Mouse (Mus musculus) spleen, postnatal 4 days (tissue): ENCODE results near the gene Hus1b.

ENCODE experiments used
- DNase-seq, 2 experiments: peaks; one replicate each; pipeline ENCODE4 v3.0.0; 2022; ENCODE audit warnings: low spot score in 2 of 2

The Hus1b gene

DNA sequence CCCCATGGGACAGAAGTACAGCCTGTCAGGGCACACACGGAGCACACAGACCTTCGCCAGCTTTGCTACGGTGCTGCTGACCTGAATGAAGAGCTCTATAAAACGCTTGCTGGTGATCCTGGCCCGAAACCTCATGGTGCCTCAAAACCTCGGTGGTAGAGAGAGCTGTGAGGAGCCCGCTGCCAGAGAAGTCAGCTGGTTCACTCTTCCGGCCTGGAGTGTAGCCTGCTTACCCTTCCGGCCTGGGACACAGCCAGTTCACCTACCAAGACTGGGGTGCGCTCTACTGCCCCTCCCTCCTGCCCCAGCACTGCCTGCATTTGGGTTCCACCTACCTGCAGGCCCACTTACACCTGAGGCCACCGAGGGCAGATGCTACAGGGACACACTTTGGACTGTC, at the start of gene Hus1b:
TSS of gene Hus1b (minus strand) at position 220 of the 400 bp plus-strand sequence.
- no peak for DNase-seq

DNA sequence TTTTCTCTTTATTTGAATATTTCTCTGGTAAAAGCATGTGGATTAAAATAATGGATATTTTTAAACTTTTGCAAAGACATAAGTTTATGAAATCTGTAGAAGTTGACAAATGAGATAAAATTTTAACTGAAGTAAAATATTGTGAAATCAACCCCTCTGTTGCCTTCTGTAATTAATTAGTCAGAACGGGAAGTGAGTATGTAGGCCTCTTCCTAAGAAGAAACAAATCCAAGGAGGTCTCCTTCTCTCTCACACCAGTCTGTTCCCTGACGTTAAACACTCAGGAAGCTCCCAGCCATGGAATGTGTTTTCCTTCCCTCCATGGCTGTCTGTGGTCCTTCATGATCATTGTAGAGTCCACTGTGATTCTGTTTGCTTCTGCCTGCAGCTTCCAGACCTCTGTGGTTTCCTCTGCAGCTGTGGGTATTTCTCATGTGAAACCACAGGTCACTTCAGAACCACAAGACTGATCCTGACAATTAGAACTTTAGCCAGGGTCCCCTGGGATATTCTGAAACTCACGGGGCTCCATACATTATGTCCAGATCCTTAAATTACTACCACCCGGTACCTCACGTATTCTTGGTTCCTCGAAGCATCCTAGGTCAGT, 46.8 kb upstream of the Hus1b start:
- no peak for DNase-seq

DNA sequence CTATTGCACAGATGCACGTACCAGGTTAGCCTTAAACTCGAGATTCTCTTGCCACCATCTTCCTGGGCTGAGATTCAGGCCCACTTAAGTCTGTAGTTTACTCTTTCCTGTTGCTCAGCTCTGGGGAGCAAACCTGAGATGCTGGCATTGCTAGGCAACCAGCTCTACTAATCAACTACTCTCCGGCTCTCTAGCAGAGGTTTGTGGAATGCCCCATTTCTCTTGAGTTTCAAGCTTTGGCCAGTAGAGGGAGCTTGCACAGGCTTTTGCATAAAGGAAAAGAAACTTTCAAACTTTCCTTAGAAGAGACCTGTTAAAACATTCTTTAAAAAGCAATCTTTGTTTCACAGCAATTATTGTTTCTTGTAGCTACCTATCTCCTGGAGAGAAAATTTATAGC, 46.3 kb upstream of the Hus1b start:
- peak in 1 of 2 experiments; percentile 25 for DNase-seq

DNA sequence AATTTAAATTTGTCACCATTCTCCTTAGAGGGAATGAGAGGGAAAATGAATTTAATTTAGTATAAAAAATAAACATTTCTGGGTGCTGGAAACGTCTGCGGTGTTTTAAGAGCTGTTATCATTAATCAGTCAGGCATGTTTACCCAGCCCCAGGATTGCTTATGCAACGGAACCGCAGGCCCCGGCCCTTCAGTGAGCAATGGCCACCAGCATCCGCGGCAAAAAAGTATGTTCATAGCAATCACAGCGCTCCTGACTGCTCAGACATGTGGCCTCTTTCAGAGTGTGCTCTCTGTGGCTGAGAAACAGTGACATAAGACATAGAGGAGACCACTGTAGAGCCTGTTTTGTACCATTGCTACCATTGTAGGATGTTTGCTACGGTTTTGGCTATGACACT, 42.7 kb upstream of the Hus1b start:
- DNase-seq = no peak

DNA sequence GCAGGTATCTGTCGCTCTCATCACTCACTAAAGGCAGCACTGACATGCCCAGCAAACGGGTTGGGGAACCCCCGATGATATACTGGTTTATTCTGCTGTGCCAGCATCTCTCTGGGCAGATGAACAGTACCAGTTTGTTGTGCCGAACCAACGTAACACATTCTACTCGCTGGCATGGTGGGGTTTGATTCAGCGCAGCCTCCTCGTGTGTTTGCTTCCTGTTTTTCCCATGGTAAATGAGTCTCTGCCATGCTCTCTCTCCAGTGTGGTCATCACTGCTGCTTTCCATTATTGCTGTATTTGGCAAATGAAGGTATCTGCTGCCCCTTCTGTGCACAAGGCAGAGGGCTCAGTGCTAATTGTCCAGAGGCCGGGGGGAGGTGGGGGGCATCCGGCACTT, 42.2 kb upstream of the Hus1b start:
- DNase-seq = no peak

DNA sequence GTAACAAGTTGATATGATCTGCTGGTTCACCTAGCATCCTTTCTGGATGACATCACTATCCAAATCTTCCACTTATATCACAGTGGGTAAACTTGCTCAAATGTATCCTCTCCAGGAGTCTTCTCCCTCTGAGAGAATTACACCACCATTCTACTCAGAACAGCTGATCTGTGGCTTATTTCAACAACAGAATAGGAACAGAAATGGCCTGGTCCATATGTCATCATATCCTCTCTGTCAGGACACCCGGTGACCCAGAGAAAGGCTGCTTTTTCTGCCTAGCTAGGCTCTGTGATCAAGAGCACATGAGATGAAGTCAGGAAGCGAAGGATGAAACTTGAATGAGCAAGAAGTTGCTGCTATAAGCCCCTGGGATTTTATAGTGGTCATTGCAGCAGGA, 40.1 kb upstream of the Hus1b start:
- no peak for DNase-seq

DNA sequence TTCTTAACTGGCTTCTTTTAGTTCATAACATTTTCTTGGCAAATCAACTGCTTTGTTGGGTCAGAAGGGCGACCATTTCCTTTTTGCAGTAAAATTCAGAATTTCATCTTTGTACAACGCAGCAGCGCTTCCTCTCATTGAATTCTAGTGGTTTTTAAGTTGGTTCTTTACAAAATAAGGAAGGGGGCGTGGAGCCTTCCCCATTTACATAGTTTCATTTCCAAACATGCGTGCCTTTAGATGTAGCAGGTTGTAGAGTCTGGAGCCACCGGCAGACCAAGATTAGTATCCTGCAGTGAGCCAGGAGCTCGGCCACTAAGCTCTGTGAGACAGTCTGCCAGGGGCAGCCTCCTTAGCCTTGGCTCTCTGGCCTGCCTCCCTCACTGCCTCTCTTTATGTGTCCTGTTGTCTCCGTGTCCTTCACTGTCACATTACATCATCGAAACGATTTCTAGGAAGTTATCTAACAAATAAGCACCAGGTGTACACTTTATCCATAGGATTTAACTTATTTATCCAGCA, 39.4 kb upstream of the Hus1b start:
- no peak for DNase-seq

DNA sequence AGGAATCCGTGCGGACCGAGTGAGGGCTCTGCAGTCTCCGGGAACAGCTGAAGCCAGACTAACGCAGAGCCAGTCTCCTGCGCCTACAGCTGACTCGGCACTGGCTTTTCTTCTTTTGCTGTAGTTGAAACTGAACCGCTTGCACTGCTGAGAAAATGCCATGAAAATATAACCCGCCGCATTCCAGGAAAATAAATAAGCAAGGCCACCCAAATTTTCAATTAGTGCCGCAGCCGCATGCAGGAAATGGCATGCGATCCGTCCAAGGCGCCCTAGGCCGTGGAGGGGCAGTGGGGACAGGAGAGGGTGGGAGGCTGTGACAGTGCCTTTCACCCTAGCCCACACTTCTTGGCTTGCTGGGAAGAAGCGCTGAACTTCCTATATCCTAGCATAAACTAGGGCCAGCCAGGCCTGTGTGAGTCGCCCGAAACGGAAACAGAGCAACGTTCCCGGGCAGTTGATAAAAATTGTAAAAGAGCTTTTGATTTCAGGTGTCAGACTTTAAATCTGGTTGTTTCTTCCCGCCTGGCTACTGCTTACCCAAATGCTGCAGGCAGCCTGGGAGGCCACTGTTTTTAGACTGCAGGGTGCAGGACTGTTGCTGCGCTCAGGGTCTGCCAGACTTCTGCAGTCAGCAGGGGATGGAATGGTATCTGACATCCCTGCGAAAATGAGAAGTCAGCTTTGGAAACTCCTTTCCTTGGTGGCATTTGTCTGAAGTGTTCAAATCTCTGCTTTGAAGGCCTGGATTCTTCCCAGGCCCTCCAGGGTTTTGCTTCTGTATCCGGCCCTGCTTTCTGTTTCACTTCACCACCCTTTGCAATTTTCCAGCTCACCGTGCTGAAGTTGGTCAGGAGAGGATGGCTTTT, 38.3 kb upstream of the Hus1b start:
- DNase-seq = no peak

DNA sequence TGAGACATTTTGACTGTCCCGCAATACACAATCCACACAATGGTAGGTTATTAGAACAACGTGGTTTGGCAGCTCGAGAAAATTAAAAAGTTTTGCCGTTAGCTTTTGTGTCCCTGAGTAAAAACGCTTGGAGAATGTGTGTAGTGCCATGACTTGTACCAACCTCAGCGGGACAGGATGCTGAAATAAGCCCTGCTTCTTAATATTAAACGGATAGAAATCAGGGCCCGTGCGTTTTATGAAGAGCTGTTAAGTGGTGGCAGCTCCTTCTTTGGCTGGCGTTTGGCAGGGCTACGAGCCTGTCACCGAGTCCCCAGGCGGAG, 37.7 kb upstream of the Hus1b start:
- no peak for DNase-seq

DNA sequence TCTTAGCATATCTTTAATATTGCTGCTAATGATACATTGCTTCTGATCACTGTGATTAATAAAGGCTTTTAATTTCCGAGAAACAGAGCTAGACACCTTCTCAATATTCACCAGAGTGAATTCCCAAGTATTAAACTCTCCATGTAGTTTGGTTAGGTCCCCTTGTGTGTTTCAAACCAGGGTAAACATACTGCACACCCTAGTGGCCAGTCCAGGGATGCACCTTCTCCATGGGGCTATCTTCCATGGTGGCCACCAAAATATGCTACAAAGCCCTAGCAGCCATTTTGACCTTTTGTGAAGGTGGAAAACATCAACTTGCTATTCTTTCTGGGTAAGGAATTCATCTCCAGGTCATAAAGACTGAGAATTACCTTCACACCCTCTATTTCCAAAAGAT, 34.1 kb upstream of the Hus1b start:
- peak in 1 of 2 experiments; percentile 44 for DNase-seq

DNA sequence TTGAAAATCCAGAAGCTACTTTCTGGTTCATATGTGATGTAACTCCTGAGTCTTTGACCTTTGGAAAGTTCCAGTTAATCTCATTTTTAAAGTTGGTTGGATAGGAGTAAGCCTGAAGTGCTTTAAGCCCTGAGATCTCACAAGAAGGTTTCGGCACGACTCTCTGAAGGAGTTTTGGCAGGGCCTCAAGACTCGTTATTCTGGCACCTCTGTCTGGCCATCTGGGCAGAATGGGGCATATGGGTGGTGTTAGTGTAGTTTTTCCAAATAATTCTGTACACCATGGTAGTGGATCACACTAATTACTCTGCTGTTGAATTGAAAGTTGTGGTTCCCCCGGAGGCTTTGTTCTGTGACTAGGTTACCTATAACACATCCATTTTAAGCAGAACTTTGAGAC, 30.7 kb upstream of the Hus1b start:
- no peak for DNase-seq

DNA sequence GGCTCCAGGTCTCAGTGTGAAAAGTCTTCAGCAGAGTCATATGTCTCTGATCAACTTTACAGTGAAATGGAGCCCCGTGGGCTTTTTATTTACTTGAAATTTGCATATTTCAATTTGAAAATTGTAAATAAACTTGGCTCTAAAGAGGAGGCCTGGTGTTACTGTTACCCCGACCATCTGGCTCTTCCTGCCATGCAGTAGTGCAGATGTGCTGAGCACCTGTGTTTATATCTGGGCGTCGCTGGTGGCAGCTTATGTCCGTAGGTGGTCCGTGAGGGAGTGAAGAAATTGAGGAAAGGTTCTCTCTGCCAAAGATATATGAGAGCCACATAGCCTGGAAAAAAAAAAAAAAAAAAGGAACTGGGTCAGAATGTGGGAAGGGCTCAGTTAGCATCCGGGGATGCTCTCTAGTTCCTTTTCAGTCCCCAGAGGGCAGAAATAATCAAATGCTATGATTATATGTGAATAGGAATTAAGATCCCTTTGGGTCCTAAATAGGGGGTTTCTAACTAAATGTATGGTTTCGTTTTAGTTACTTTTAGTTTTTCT, 29.1 kb upstream of the Hus1b start:
- no peak for DNase-seq

DNA sequence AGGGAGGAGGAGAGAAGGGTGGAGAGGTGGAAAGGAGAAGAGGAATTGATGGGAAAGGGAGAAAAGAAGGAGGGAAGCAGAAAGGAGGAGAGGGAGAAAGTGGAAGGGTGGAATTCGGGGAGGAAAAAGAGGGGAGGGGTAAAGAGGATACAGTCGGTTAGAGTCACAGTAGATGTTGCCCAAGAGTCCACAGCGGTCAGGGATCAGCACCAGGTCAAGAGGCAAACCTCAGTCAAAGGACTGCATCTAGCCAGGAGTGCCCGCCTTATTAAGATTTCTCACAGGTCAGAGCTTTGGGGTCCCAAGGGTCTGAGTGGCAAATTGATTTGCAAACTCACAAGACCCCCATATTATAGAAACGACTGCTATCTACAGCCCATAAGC, 26.7 kb upstream of the Hus1b start:
- no peak for DNase-seq

DNA sequence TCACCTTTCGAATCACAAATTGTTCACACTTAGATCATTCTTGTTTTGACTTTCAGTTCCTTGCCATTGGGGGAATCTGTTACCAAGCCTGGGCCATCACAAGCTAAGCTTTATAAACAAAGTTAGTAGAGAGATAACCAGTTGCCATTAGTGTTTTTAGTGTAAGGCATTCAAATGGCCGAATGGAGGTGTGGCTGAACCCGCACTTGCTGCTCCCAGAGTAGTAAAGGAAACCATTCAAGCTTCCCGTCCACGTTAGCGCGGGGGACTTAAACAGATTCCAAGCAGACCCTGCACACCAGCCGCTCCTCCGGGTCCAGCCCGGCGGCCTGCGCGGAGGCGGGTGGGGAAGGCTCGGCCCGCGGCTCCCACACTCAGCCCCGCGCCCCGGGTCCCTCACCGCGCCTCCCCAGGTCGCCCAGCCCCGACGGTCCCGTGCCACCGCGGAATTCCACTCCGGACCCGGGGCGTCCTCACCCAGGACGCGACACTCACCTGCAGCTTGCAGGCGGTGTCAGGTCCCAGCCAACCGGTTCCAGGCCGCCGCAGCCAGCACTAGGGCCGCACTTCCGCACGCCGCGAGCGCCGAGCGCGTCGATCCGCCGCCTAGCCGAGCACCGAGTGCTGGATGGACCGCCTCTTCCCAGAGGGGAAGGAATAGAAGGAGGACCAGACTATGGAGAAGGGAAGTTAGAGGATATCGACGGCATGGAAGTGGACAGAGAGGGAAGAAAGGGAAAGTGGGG, 26.1 kb upstream of the Hus1b start, which contains the start of the genes Exoc2 and Gm5447:
TSS of gene Exoc2 (minus strand) at position 593 of the 746 bp plus-strand sequence.
TSS of gene Gm5447 (plus strand) at position 704 of the 746 bp plus-strand sequence.
- peak; percentile 76 to 91 for DNase-seq

DNA sequence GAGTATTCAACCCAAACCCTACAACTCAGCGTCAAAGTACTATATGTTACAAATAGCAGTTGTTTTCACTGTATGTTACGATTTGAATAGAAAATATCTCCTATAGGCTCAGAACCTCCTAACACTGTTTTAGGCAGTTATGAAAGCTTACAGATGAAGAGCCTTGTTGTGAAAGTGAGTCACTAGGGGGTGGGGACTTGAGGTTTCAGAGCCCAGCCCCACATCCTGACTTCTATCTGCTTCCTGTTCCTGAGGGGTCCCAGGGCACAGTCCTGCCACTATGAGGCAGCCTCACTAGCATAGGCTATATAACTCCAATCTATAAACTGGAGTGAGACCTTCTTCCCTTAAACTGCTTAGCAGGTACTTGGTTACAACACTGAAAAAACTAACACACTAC, 24.5 kb upstream of the Hus1b start:
- DNase-seq = no peak

DNA sequence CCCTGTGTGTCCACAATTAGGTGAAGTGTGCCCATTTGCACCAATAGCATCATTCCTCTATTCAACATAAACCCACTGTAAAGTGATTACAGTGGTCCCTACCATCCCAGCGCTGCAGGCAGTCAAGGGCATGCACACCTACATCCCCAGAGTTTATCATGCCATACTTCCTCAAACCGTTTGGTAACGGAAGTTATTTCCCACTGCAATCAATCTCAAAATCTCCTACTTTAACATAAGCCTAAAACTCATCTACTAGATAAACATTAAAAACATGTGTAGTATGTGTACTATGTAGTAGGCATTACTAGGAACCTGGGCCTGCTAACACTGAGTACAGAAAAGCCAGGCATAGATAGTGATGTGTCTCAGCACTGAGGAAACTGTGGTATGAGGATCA, 23.5 kb upstream of the Hus1b start:
- DNase-seq = no peak

DNA sequence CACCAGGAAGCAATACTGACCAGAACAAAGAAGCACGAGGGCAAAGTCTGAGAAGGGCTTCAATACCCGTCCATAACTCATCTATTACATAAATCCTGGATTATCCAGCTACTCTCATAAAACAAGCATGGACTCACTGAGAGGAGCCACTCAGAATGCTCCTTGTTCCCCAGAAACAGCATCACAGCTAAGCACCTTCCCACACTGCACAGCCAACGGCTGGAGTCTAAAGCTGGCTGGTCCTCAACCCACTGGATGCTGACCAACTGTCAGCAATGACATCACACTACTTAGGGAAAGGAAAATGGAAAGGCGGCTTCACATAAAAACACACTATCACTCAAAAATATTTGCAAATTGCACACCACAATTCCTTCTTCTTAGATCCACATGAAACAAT, 20.8 kb upstream of the Hus1b start:
- DNase-seq = no peak

DNA sequence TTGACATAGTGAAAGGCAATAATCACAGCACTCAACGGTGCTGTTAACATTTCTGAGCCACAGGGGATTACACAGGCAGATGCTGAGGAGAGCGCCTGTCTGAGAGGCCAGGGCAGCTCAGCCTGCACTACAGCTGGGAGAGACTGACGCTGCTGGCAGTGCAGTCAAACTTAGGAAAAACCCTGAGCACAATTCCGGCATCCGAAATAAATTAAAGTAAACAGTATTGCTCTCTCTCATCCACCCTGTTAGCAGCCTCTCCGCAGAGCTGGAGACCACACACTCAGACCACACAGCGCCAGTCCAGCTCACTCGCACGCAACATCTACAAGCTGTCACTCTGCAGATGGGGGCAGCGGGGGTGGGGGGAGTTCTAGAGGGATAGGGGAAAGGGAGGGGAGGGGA, 18.9 kb upstream of the Hus1b start:
- DNase-seq = no peak

DNA sequence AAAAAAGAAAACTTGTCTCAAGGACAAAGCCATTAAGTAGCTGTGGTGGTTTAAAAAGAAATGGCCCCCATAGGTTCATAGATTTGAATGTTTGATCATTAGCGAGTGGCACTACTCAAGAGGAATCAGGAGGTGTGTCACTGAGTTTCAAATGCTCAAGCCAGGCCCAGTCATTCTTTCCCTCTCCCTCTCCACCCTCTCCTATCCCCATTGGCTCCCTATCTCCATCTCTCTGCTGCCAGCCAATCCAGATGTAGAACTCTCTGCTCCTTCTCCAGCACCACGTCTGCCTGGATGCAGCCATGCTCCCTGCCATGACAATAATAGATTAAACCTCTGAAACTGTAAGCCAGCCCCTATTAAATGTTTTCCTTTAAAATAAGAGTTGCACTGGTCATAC, 14.4 kb upstream of the Hus1b start:
- DNase-seq = no peak

DNA sequence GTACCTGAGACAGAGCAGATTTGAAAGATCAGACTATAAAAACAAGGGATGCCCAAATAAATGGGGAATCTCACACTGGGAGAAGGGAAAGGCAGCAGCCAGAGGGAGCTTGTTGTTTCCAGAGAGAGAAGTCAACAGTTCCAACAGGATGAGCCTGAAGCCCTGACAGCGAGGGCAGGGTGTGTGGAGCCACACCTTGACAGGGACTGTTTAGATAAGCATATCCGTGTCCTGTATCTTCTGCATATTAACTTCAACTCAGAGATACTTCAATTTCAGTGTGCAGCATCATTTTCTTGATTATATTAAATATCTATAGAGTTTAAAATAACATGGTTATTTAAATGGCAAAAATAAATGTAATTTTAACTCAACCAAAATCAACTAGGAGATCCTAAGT, 13.2 kb upstream of the Hus1b start:
- DNase-seq = no peak

DNA sequence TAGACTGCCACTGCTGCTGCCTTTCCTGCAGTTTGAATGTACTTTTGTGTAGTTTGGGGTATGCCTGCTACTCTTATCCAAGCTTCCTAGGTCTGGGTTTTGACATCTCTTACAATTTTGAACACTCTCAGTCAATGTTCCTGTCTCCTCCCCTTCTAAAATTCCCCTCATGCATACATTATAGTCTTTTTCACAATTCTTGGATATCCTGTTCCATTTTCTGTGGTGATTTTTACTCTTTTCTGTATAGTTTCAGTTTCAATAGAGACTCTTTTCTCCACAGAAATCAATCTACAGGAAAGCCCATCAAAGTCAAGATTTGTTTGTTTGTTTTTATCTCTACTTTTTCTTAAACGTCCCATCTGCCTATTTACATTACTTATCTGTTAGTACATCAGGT, 6.0 kb upstream of the Hus1b start:
- no peak for DNase-seq

DNA sequence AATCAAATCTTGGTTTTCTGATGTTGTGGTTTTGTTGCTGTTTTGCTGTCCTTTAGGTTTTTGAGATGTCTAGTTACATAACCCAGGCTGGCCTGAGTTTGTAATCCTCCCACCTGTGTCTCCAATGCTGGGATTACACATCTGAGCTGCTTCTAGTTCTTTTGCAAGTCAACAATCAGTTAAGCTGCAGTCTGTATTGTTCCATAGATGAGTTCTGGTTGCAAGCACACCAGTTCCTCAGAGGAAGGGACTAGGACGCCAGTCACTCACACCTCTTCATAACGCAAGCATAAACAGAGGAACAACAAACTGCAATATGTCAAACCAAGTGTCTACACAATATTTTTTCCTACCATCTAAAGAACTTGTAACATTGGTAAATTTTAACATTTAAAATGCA, 4.5 kb upstream of the Hus1b start:
- DNase-seq = no peak
